Mouse (Mus musculus): ENCODE measurements around the gene Rab43. TPM values are rescaled to one million over a fixed set of nuclear protein-coding genes. Genes with fewer than 3 reads are reported as not detected.
A peak's percentile ranks its signal among the peaks of the same experiment; 100 is the strongest.
"Not testable (repeated sequence)": the region's sequence is repeated elsewhere in the genome, so short reads cannot be mapped to it uniquely, and the experiment has no call there.

Gene Rab43
- polyA plus RNA-seq, 1 experiment = 1.6 TPM

- no peaks in the 10 kb centered on the region for H3K4me1 ChIP-seq (ENCODE audit: control insufficient read depth, insufficient read depth, low read length)
- TF ChIP-seq CTCF (IDR thresholded peaks at IDR 0.05; ENCODE audit: low read depth, low read length) (no peak), POLR2A (IDR thresholded peaks at IDR 0.05; ENCODE audit: insufficient read depth, low read length) (no peak), EP300 (IDR thresholded peaks at IDR 0.05; ENCODE audit: insufficient read depth, low read depth, low read length) (no peak)
- no peak overlapping the region for H3K4me3 ChIP-seq (ENCODE audit: low read depth, low read length)
- no peaks in the 10 kb centered on the region for H3K27me3 ChIP-seq (ENCODE audit: control insufficient read depth, insufficient read depth, low read length, poor library complexity, severe bottlenecking)
- no peak overlapping the region for H3K27ac ChIP-seq (ENCODE audit: insufficient read depth, low read length)
- no peaks in the 10 kb centered on the region for H3K36me3 ChIP-seq (ENCODE audit: control insufficient read depth, insufficient read depth, low read length, poor library complexity, severe bottlenecking)
- no peak overlapping the region for H3K9ac ChIP-seq (ENCODE audit: low read depth, poor library complexity, severe bottlenecking)
- no peaks in the 10 kb centered on the region for H3K9me3 ChIP-seq (replicated peaks; ENCODE audit: control insufficient read depth, insufficient read depth, low read length, poor library complexity, severe bottlenecking)
Observed at GRCm38 (mm10) chr6:87774909-87775308, 37.1 kb downstream of the Rab43 start.

GRCm38 (mm10) chr6:87774466-87774865 lies 37.5 kb downstream of the Rab43 start:
- Histone ChIP-seq H3K27me3 (ENCODE audit: control insufficient read depth, insufficient read depth, low read length, poor library complexity, severe bottlenecking) (no peaks in the 10 kb centered on the region), H3K27ac (ENCODE audit: insufficient read depth, low read length) (no peak overlapping the region), H3K9ac (ENCODE audit: low read depth, poor library complexity, severe bottlenecking) (no peak overlapping the region), H3K36me3 (ENCODE audit: control insufficient read depth, insufficient read depth, low read length, poor library complexity, severe bottlenecking) (no peaks in the 10 kb centered on the region), H3K4me3 (ENCODE audit: low read depth, low read length) (no peak overlapping the region), H3K9me3 (replicated peaks; ENCODE audit: control insufficient read depth, insufficient read depth, low read length, poor library complexity, severe bottlenecking) (no peaks in the 10 kb centered on the region), H3K4me1 (ENCODE audit: control insufficient read depth, insufficient read depth, low read length) (no peaks in the 10 kb centered on the region)
- TF ChIP-seq POLR2A (IDR thresholded peaks at IDR 0.05; ENCODE audit: insufficient read depth, low read length) = no peak
- no peak for TF ChIP-seq EP300 (IDR thresholded peaks at IDR 0.05; ENCODE audit: insufficient read depth, low read depth, low read length)
- no peak for TF ChIP-seq CTCF (IDR thresholded peaks at IDR 0.05; ENCODE audit: low read depth, low read length)

GRCm38 (mm10) chr6:87770626-87771025 lies 41.3 kb downstream of the Rab43 start:
- no peak for TF ChIP-seq POLR2A (IDR thresholded peaks at IDR 0.05; ENCODE audit: insufficient read depth, low read length)
- Histone ChIP-seq H3K9me3 (replicated peaks; ENCODE audit: control insufficient read depth, insufficient read depth, low read length, poor library complexity, severe bottlenecking) (no peaks in the 10 kb centered on the region), H3K27me3 (ENCODE audit: control insufficient read depth, insufficient read depth, low read length, poor library complexity, severe bottlenecking) (no peaks in the 10 kb centered on the region), H3K4me3 (ENCODE audit: low read depth, low read length) (no peak overlapping the region), H3K4me1 (ENCODE audit: control insufficient read depth, insufficient read depth, low read length) (no peaks in the 10 kb centered on the region), H3K36me3 (ENCODE audit: control insufficient read depth, insufficient read depth, low read length, poor library complexity, severe bottlenecking) (no peaks in the 10 kb centered on the region), H3K9ac (ENCODE audit: low read depth, poor library complexity, severe bottlenecking) (no peak overlapping the region), H3K27ac (ENCODE audit: insufficient read depth, low read length) (no peak overlapping the region)

- not testable (repeated sequence) for H3K27ac ChIP-seq (ENCODE audit: insufficient read depth, low read length); H3K27me3 ChIP-seq (ENCODE audit: control insufficient read depth, insufficient read depth, low read length, poor library complexity, severe bottlenecking); H3K4me3 ChIP-seq (ENCODE audit: low read depth, low read length); H3K9ac ChIP-seq (ENCODE audit: low read depth, poor library complexity, severe bottlenecking); H3K36me3 ChIP-seq (ENCODE audit: control insufficient read depth, insufficient read depth, low read length, poor library complexity, severe bottlenecking); H3K4me1 ChIP-seq (ENCODE audit: control insufficient read depth, insufficient read depth, low read length); H3K9me3 ChIP-seq (replicated peaks; ENCODE audit: control insufficient read depth, insufficient read depth, low read length, poor library complexity, severe bottlenecking)
Observed at GRCm38 (mm10) chr6:87764296-87764695, 47.7 kb downstream of the Rab43 start.

GRCm38 (mm10) chr6:87763376-87764280 lies 48.3 kb downstream of the Rab43 start:
- Histone ChIP-seq H3K27me3 (ENCODE audit: control insufficient read depth, insufficient read depth, low read length, poor library complexity, severe bottlenecking) (no peaks in the 10 kb centered on the region), H3K4me3 (ENCODE audit: low read depth, low read length) (no peak overlapping the region), H3K36me3 (ENCODE audit: control insufficient read depth, insufficient read depth, low read length, poor library complexity, severe bottlenecking) (no peaks in the 10 kb centered on the region), H3K9ac (ENCODE audit: low read depth, poor library complexity, severe bottlenecking) (no peak overlapping the region), H3K27ac (ENCODE audit: insufficient read depth, low read length) (no peak overlapping the region), H3K9me3 (replicated peaks; ENCODE audit: control insufficient read depth, insufficient read depth, low read length, poor library complexity, severe bottlenecking) (no peaks in the 10 kb centered on the region), H3K4me1 (ENCODE audit: control insufficient read depth, insufficient read depth, low read length) (no peaks in the 10 kb centered on the region)
- TF ChIP-seq POLR2A (IDR thresholded peaks at IDR 0.05; ENCODE audit: insufficient read depth, low read length) (no peak), EP300 (IDR thresholded peaks at IDR 0.05; ENCODE audit: insufficient read depth, low read depth, low read length) (no peak), CTCF (IDR thresholded peaks at IDR 0.05; ENCODE audit: low read depth, low read length) (peak; percentile 28)

GRCm38 (mm10) chr6:87762161-87762560 lies 49.8 kb downstream of the Rab43 start:
- Histone ChIP-seq H3K9ac (ENCODE audit: low read depth, poor library complexity, severe bottlenecking) (no peak overlapping the region), H3K27ac (ENCODE audit: insufficient read depth, low read length) (no peak overlapping the region), H3K27me3 (ENCODE audit: control insufficient read depth, insufficient read depth, low read length, poor library complexity, severe bottlenecking) (no peaks in the 10 kb centered on the region), H3K9me3 (replicated peaks; ENCODE audit: control insufficient read depth, insufficient read depth, low read length, poor library complexity, severe bottlenecking) (no peaks in the 10 kb centered on the region), H3K4me3 (ENCODE audit: low read depth, low read length) (no peak overlapping the region), H3K36me3 (ENCODE audit: control insufficient read depth, insufficient read depth, low read length, poor library complexity, severe bottlenecking) (no peaks in the 10 kb centered on the region), H3K4me1 (ENCODE audit: control insufficient read depth, insufficient read depth, low read length) (no peaks in the 10 kb centered on the region)
- TF ChIP-seq EP300 (IDR thresholded peaks at IDR 0.05; ENCODE audit: insufficient read depth, low read depth, low read length) = no peak

Data from ES-Bruce4 (cell line).